Mouse (Mus musculus): ENCODE measurements around the gene Kctd14. TPM values are rescaled to one million over a fixed set of nuclear protein-coding genes. Genes with fewer than 3 reads are reported as not detected.

The Kctd14 gene
- polyA plus RNA-seq, 1 experiment from 2014 or later = 9.4 TPM

DNA sequence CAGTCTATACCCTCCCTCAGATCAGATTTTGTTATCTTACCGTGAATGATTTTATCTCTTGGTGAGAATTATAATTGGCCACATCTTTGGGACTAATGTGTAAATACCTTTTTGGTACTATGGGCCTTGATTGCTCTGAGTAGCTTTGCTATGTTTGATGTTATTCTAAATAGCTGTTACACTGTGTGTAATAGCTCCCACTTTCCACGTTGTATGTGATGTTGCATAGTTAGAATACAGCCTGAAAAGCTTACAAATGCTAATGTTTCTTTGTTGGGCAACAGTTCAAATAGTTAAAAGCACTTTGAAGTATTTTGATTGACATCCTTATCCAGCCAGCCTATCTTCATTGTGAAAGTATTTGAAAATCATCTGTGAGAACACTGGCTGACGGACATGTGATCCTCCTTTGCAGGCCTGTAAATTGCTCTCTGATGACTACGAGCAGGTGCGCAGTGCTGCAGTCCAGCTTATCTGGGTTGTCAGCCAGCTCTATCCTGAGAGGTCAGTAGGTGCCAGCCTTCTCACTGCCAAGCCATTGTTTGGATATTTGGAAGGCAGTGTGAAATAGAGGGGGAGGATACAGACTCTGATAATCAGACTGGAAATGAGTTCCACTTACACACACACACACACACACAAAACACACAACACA is 49.6 kb downstream of the Kctd14 start:
- H3K4me1 ChIP-seq (ENCODE audit: control insufficient read depth, low read depth, low read length) = no peaks in the 10 kb centered on the region

More for the DNA sequence above, 49.6 kb downstream of the Kctd14 start:
- Histone ChIP-seq H3K4me2 (ENCODE audit: low read depth, low read length) (no peak overlapping the region), H3K27ac (ENCODE audit: low read length) (no peak overlapping the region), H3K4me3 (ENCODE audit: low read depth, low read length) (no peak overlapping the region), H3K9me3 (replicated peaks; ENCODE audit: control insufficient read depth, low read length) (no peaks in the 10 kb centered on the region), H3K36me3 (ENCODE audit: control insufficient read depth, insufficient read depth) (peaks cover 2% of the 10 kb centered on the region; the same call in 1 of the 2 replicates), H3K9ac (ENCODE audit: low read depth, low read length) (no peak overlapping the region), H3K27me3 (ENCODE audit: control insufficient read depth, insufficient read depth, low read depth, low read length) (no peaks in the 10 kb centered on the region)
- no peak for ATAC-seq (ENCODE audit: low read depth)
- 80% methylated on average over 5 of the region's 5 CpGs for WGBS (ENCODE audit: insufficient replicate concordance)

Other genes starting within 250 kb of the Kctd14 start
- gene Usp35, start 119.3 kb upstream of the Kctd14 start, polyA plus RNA-seq (2015; fragmentation: Nextera tagmentation; extraction: Ambion mirVana) = 0.09 and 0.14 TPM in 2 replicates
- gene Kctd21, start 119.0 kb upstream of the Kctd14 start, polyA plus RNA-seq (2015; fragmentation: Nextera tagmentation; extraction: Ambion mirVana) = 1.1 and 1.4 TPM in 2 replicates
- 29.4 and 30.2 TPM in 2 replicates for gene Alg8, start 79.7 kb upstream of the Kctd14 start, polyA plus RNA-seq (2015; fragmentation: Nextera tagmentation; extraction: Ambion mirVana)
- 144 and 171 TPM in 2 replicates for gene Ndufc2, start 51.3 kb upstream of the Kctd14 start, polyA plus RNA-seq (2015; fragmentation: Nextera tagmentation; extraction: Ambion mirVana)
- gene Thrsp, start 33.6 kb upstream of the Kctd14 start, polyA plus RNA-seq (2015; fragmentation: Nextera tagmentation; extraction: Ambion mirVana) = 0.36 and 0.92 TPM in 2 replicates
- gene Ints4, start 29.6 kb downstream of the Kctd14 start, polyA plus RNA-seq (2015; fragmentation: Nextera tagmentation; extraction: Ambion mirVana) = 16.1 and 17.8 TPM in 2 replicates
- 15.7 and 16.1 TPM in 2 replicates for gene Aamdc, start 128.2 kb downstream of the Kctd14 start, polyA plus RNA-seq (2015; fragmentation: Nextera tagmentation; extraction: Ambion mirVana)
- 4.7 and 5.3 TPM in 2 replicates for gene Rsf1, start 128.6 kb downstream of the Kctd14 start, polyA plus RNA-seq (2015; fragmentation: Nextera tagmentation; extraction: Ambion mirVana)
- gene Clns1a, start 245.3 kb downstream of the Kctd14 start, polyA plus RNA-seq (2015; fragmentation: Nextera tagmentation; extraction: Ambion mirVana) = 50.8 and 56.1 TPM in 2 replicates

Measured in liver, embryonic 16.5 days (tissue).